Mouse (Mus musculus) intestine, embryonic 14.5 days (tissue): ENCODE measurements around the gene Zfp512b. TPM values are rescaled to one million over a fixed set of nuclear protein-coding genes. Genes with fewer than 3 reads are reported as not detected.
A peak's percentile ranks its signal among the peaks of the same experiment; 100 is the strongest.

ENCODE experiments used
- ATAC-seq: fragments of 200-750 bp; cut with Nextera tagmentation; replicated peaks from 2 replicates; pipeline ENCODE4 v1.8.0; 2017; ENCODE audit warnings: low read depth, moderate number of reproducible peaks, moderate TSS enrichment, moderate library complexity; ENCODE audit not compliant: low FRiP score, low TSS enrichment
- DNase-seq: peaks from one replicate; pipeline ENCODE4 v3.0.0-alpha.2; 2018; ENCODE audit warnings: low spot score
- H3K27ac ChIP-seq: fragments of 300-500 bp; sonication (generic); 2 replicates; pipeline ENCODE4 v1.5.1; 2014; ENCODE audit warnings: low read depth, mild to moderate bottlenecking, control low read depth
- H3K27me3 ChIP-seq: fragments of 300-500 bp; sonication (generic); replicated peaks from 2 replicates; pipeline ENCODE4 v1.6.1; 2014; ENCODE audit warnings: low read length, control low read depth; ENCODE audit not compliant: control insufficient read depth, insufficient read depth
- H3K36me3 ChIP-seq: fragments of 300-500 bp; sonication (generic); 2 replicates; pipeline ENCODE4 v1.6.1; 2014; ENCODE audit warnings: low read length, control low read depth; ENCODE audit not compliant: control insufficient read depth, insufficient read depth
- H3K4me1 ChIP-seq: fragments of 300-500 bp; sonication (generic); replicated peaks from 2 replicates; pipeline ENCODE4 v1.6.1; 2014; ENCODE audit warnings: low read length, control low read depth, mixed read lengths; ENCODE audit not compliant: control insufficient read depth, insufficient read depth
- H3K4me2 ChIP-seq: fragments of 300-500 bp; sonication (generic); 2 replicates; pipeline ENCODE4 v1.6.1; 2014; ENCODE audit warnings: low read length
- H3K4me3 ChIP-seq: fragments of 300-500 bp; sonication (generic); 2 replicates; pipeline ENCODE4 v1.5.1; 2014; ENCODE audit warnings: low read depth, low read length, control low read depth, mixed read lengths
- H3K9ac ChIP-seq: fragments of 300-500 bp; sonication (generic); 2 replicates; pipeline ENCODE4 v1.6.1; 2014; ENCODE audit warnings: mild to moderate bottlenecking, low read length
- H3K9me3 ChIP-seq: fragments of 300-500 bp; sonication (generic); 2 replicates; pipeline ENCODE4 v1.6.1; 2016; ENCODE audit warnings: low read length, control low read depth; ENCODE audit not compliant: control insufficient read depth
- WGBS: fragments of 180-500 bp; shearing (Covaris S2); extraction: QIAGEN DNeasy Blood & Tissue Kit; methylation state at CpG from one replicate; pipeline ENCODE4 v1.1.7; 2014; 5-methylcytosine and 5-hydroxymethylcytosine counted together
- polyA plus RNA-seq: library from polyadenylated mRNA; unstranded; fragments of >200 nt; fragmentation: Nextera tagmentation; extraction: Ambion mirVana; gene quantifications from 2 replicates; pipeline ENCODE4 v1.2.1, GENCODE M21; 2014

Gene Zfp512b
- polyA plus RNA-seq, 1 experiment from 2014 or later: 35.0 TPM

DNA sequence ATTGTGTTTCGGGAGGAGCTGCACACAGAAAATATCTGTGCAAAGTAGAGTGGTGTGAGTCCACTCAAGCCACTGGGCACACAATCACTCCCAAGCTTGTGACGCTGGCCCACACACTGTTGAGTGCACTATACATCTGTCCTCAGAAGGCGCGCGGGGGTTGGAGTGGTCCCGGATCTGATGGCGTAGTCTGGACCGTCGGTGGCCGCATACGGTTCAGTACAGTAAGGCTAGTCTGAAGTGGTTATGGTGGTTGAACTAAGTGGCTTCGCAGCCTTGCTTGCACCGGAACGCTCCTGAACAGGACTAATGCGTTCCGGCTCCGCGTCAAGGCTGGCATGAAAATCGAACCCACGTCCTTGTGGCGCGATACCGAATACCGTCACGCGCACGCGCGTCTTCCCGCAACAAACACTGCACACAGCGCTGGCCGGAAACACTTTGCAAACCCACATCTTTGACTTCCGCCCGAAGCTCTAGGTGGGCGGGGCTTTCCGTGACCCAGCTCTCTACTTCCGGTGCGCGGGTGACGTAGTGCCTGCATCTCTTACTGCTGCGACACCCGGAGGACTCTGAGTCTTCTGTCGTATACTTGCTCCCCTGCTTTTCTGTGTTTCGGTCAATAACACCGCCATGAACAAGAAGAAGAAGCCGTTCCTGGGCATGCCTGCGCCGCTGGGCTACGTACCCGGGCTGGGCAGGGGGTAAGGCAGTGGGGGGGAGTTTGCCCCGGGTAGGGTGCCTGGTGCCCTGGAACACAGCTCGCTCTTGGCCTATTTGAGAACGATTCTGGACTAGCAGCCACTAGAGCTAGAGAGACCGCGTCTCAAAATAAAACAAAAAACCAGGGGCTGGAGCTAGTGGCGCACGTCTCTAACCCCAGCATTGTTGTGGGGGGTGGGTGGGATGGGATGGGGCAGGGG is 8.5 kb upstream of the Zfp512b start:
- Histone ChIP-seq H3K4me2 (peak overlapping the region; percentile 90), H3K27ac (peak overlapping the region; percentile 54), H3K4me1 (peaks cover 23% of the 10 kb centered on the region), H3K9me3 (no peaks in the 10 kb centered on the region), H3K27me3 (peaks cover 4% of the 10 kb centered on the region; the same call in 1 of the 2 replicates), H3K9ac (peak overlapping the region; percentile 87), H3K4me3 (peak overlapping the region; percentile 93), H3K36me3 (no peaks in the 10 kb centered on the region)
- peak; percentile 91 for ATAC-seq
- 2% methylated on average over 57 of the region's 57 CpGs for WGBS
- DNase-seq: peak; percentile 98

GRCm38 (mm10) chr2:181600226-181600758 is 7.7 kb upstream of the Zfp512b start:
- 66% methylated on average over 6 of the region's 6 CpGs for WGBS

DNA sequence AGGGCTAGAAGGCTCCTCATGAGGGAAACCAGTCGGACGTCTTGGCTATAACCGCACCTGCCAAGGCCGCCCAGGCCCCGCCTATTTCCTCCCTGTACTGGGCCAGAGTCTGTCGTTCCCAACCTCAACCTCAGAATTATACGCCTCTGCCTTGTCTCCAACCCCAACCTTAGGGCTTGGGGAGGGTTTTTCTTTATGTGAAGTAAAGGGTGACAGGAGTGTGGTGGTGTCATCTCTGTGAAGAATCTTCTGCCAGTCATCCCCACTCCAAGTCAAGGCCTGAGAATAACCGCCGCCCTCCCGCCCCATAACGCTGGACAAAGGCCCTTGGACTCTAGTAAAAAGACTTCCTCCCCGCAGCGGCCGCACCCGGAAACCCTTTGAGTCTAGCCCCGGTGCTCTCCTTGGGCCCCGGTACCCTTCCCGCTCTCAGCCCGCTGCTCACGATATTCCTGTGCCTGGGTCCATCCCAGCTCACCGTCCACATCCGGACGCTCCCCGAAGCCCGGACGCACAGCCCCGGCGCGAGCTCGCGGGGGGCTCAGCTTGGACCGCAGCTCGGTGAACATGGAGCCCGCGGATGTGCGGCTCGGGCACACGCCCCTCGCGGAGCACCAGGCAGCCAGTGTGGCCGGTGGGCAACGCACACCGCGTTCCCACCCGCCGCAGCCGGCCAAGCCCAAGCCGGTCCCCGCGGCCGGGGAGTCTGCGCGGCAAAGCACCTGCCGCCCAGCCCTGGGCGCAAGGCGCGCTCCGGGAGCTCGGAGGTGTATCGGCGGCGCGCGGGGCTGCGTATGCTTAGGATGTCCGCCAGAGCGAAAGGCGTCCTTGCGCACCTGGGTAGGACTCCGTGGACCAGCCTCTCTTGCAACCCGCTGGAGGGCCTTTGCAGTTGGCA is 6.1 kb upstream of the Zfp512b start, which contains the start of gene Samd10:
Gene Samd10, minus strand, starts transcription at position 759 of the 898 bp plus-strand sequence.
- peak within 1 kb of the TSS; percentile 49 for H3K4me3 ChIP-seq
- H3K27ac ChIP-seq: peak within 1 kb of the TSS; percentile 68
- ATAC-seq: peak; percentile 41
- H3K4me1 ChIP-seq: peaks cover 23% of the 10 kb centered on the region
- WGBS: 3% methylated on average over 71 of the region's 71 CpGs
- H3K4me2 ChIP-seq: peak within 1 kb of the TSS; percentile 62
- H3K9ac ChIP-seq: peak within 1 kb of the TSS; percentile 56
- peaks cover 4% of the 10 kb centered on the region; the same call in 1 of the 2 replicates for H3K27me3 ChIP-seq
- no peaks in the 10 kb centered on the region for H3K36me3 ChIP-seq
- peak; percentile 78 for DNase-seq
- H3K9me3 ChIP-seq: no peaks in the 10 kb centered on the region

More at GRCm38 (mm10) chr2:181600226-181600758, 7.7 kb upstream of the Zfp512b start:
- Histone ChIP-seq H3K9me3 (no peaks in the 10 kb centered on the region), H3K27me3 (peaks cover 4% of the 10 kb centered on the region; the same call in 1 of the 2 replicates), H3K36me3 (no peaks in the 10 kb centered on the region), H3K4me1 (peaks cover 23% of the 10 kb centered on the region), H3K27ac (no peak overlapping the region), H3K4me2 (peak overlapping the region; percentile 90), H3K4me3 (peak overlapping the region; percentile 93), H3K9ac (peak overlapping the region; percentile 87)
- DNase-seq: no peak
- no peak for ATAC-seq

- DNase-seq (no peak), ATAC-seq (no peak)
- H3K27me3 ChIP-seq: peaks cover 4% of the 10 kb centered on the region; the same call in 1 of the 2 replicates
- 74% methylated on average over 7 of the region's 7 CpGs for WGBS
- no peak overlapping the region for H3K9ac ChIP-seq
- H3K9me3 ChIP-seq: no peaks in the 10 kb centered on the region
- peak overlapping the region; percentile 62; the same call in 1 of the 2 replicates for H3K4me2 ChIP-seq
- H3K4me3 ChIP-seq: no peak overlapping the region
- peaks cover 19% of the 10 kb centered on the region for H3K4me1 ChIP-seq
- H3K36me3 ChIP-seq: no peaks in the 10 kb centered on the region
- no peak overlapping the region for H3K27ac ChIP-seq
Observed at GRCm38 (mm10) chr2:181597378-181598061, 4.9 kb upstream of the Zfp512b start.

- Histone ChIP-seq H3K27me3 (peaks cover 4% of the 10 kb centered on the region; the same call in 1 of the 2 replicates), H3K9me3 (no peaks in the 10 kb centered on the region), H3K4me2 (no peak overlapping the region), H3K4me3 (no peak overlapping the region), H3K36me3 (no peaks in the 10 kb centered on the region), H3K4me1 (peaks cover 13% of the 10 kb centered on the region), H3K9ac (no peak overlapping the region), H3K27ac (no peak overlapping the region)
- 46% methylated on average over 6 of the region's 6 CpGs for WGBS
- DNase-seq (no peak), ATAC-seq (no peak)
Observed at GRCm38 (mm10) chr2:181596221-181596960, 3.8 kb upstream of the Zfp512b start.

DNA sequence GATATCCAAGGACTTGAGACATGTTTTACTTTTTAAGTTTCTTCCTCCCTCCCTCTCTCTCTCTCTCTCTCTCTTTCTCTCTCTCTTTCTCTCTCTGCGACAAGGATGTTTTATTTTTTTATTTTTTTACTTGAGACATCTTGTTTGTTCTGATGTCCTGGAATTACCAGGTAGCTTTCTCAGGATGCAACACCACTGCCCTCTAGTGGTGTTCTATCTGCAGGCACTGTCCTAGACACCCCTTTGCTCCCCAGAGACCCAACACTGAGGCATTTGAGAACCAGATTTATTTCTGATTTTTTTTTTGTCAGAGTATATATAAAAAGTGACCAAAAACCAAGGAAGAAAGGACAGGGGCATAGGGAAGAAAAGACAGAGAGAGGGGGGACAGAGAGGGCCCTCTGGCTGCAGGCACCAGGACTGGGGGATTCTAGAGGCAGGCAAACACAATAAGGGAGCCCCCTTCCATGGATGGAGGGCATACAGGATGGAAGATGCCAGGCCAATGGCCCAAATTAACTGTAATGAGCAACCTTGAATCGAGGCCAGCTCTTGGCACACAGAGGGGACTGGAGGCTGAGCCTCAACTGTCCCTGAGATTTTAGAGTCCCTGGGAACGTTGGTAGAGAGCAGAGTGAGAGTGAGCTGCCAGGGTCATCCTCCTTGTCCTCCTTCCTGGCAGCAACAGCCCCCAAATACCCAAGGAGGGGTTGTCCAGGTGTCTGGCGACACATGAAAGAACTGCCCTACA is 2.5 kb upstream of the Zfp512b start:
- peaks cover 7% of the 10 kb centered on the region for H3K36me3 ChIP-seq
- H3K27ac ChIP-seq: no peak overlapping the region
- ATAC-seq: no peak
- H3K4me2 ChIP-seq: no peak overlapping the region
- H3K27me3 ChIP-seq: peaks cover 4% of the 10 kb centered on the region; the same call in 1 of the 2 replicates
- peaks cover 12% of the 10 kb centered on the region; the same call in 1 of the 2 replicates for H3K4me1 ChIP-seq
- no peak overlapping the region for H3K4me3 ChIP-seq
- H3K9me3 ChIP-seq: no peaks in the 10 kb centered on the region
- H3K9ac ChIP-seq: no peak overlapping the region
- DNase-seq: no peak
- WGBS: 64% methylated on average over 4 of the region's 4 CpGs

- H3K36me3 ChIP-seq: peaks cover 19% of the 10 kb centered on the region
Observed at GRCm38 (mm10) chr2:181593937-181594336, 1.3 kb upstream of the Zfp512b start.

More at GRCm38 (mm10) chr2:181593937-181594336, 1.3 kb upstream of the Zfp512b start:
- Histone ChIP-seq H3K4me2 (no peak overlapping the region), H3K9ac (no peak overlapping the region), H3K4me1 (peaks cover 12% of the 10 kb centered on the region; the same call in 1 of the 2 replicates), H3K27me3 (peaks cover 4% of the 10 kb centered on the region; the same call in 1 of the 2 replicates), H3K9me3 (no peaks in the 10 kb centered on the region), H3K27ac (no peak overlapping the region), H3K4me3 (no peak overlapping the region)
- DNase-seq (no peak), ATAC-seq (no peak)
